Mouse (Mus musculus) stomach, embryonic 14.5 days (tissue): ENCODE measurements around the gene Arhgap31. TPM values are rescaled to one million over a fixed set of nuclear protein-coding genes. Genes with fewer than 3 reads are reported as not detected.

Experiments used
- ATAC-seq: fragments of 200-750 bp; cut with Nextera tagmentation; 2 replicates; pipeline ENCODE4 v1.8.0; 2017; ENCODE audit warnings: low read depth, moderate TSS enrichment; ENCODE audit not compliant: insufficient number of reproducible peaks, insufficient read depth, low FRiP score
- H3K27ac ChIP-seq: fragments of 300-500 bp; sonication (generic); 2 replicates; pipeline ENCODE4 v1.5.1; 2014; ENCODE audit warnings: mild to moderate bottlenecking, low read length, moderate library complexity, mixed read lengths
- H3K27me3 ChIP-seq: fragments of 300-500 bp; sonication (generic); 2 replicates; pipeline ENCODE4 v1.6.1; 2014; ENCODE audit warnings: low read length, control low read depth, mixed read lengths; ENCODE audit not compliant: control insufficient read depth, insufficient read depth
- H3K36me3 ChIP-seq: fragments of 300-500 bp; sonication (generic); 2 replicates; pipeline ENCODE4 v1.6.1; 2014; ENCODE audit warnings: mild to moderate bottlenecking, control low read depth, low read length, moderate library complexity, mixed read lengths; ENCODE audit not compliant: control insufficient read depth, insufficient read depth
- H3K4me1 ChIP-seq: fragments of 300-500 bp; sonication (generic); 2 replicates; pipeline ENCODE4 v1.6.1; 2014; ENCODE audit warnings: low read length, control low read depth, mixed read lengths; ENCODE audit not compliant: control insufficient read depth, insufficient read depth
- H3K4me2 ChIP-seq: fragments of 300-500 bp; sonication (generic); replicated peaks from 2 replicates; pipeline ENCODE4 v1.6.1; 2014; ENCODE audit warnings: low read depth, low read length, control low read depth
- H3K4me3 ChIP-seq: fragments of 300-500 bp; sonication (generic); 2 replicates; pipeline ENCODE4 v1.5.1; 2014; ENCODE audit warnings: low read depth, low read length, control low read depth
- H3K9ac ChIP-seq: fragments of 300-500 bp; sonication (generic); replicated peaks from 2 replicates; pipeline ENCODE4 v1.6.1; 2014; ENCODE audit warnings: low read depth, mild to moderate bottlenecking, control low read depth, low read length, moderate library complexity, mixed read lengths
- H3K9me3 ChIP-seq: fragments of 300-500 bp; sonication (generic); 2 replicates; pipeline ENCODE4 v1.6.1; 2016; ENCODE audit warnings: low read depth, low read length, control low read depth; ENCODE audit not compliant: control insufficient read depth
- WGBS: fragments of 180-500 bp; shearing (Covaris S2); extraction: QIAGEN DNeasy Blood & Tissue Kit; methylation state at CpG from one replicate; pipeline ENCODE4 v1.1.7; 2014; 5-methylcytosine and 5-hydroxymethylcytosine counted together
- polyA plus RNA-seq: library from polyadenylated mRNA; unstranded; fragments of >200 nt; fragmentation: Nextera tagmentation; extraction: Ambion mirVana; gene quantifications from 2 replicates; pipeline ENCODE4 v1.2.1, GENCODE M21; 2014

The Arhgap31 gene
- polyA plus RNA-seq, 1 experiment from 2014 or later, result 14.8 TPM

DNA sequence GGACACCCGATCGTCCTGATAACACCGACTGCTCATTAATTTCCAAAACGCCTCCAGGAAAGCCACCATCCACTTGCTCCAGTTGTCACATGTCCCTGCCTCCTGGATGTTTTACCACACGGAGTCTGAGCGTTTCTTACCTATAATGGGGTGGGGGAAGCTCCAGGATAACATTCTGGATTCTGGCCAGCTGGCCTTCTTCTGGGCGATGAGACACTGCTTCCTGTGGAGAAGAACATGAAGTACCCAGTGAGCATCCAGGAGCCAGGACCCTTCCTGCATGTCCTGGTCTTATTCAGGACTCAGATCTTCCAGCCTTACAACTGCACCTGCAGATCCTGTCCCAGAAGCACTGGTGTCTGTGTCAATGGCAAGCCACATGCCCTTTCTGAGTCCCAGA is 87.7 kb downstream of the Arhgap31 start:
- no peak overlapping the region for H3K9ac ChIP-seq
- no peaks in the 10 kb centered on the region for H3K27me3 ChIP-seq
- H3K4me3 ChIP-seq, result no peak overlapping the region
- WGBS, result 81% methylated on average over 7 of the region's 7 CpGs
- no peak overlapping the region for H3K4me2 ChIP-seq
- H3K9me3 ChIP-seq, result no peaks in the 10 kb centered on the region
- no peaks in the 10 kb centered on the region for H3K36me3 ChIP-seq
- no peaks in the 10 kb centered on the region for H3K4me1 ChIP-seq
- no peak for ATAC-seq
- H3K27ac ChIP-seq, result no peak overlapping the region

DNA sequence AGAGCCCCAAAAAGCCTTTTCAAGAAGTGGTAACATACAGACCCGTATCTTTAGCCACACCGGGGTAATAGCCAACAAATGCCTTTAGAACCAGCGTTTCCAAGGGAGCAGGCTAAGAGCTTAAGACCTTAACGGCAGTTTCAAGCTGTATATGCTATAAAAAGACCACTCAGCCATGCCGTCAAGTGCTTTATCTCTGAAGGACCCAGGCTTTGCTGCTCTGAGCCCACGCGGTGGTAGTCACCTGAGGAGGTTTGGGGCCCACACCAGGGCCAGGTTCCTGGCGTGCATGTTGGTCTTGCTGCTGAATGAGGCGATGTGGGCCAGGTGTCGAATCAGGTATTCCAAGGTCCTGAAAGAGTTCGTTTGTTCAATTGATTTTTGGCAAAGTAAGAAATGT is 88.8 kb downstream of the Arhgap31 start:
- Histone ChIP-seq H3K4me2 (no peak overlapping the region), H3K27ac (no peak overlapping the region), H3K36me3 (no peaks in the 10 kb centered on the region; the same call in 1 of the 2 replicates), H3K27me3 (no peaks in the 10 kb centered on the region), H3K9ac (no peak overlapping the region), H3K4me1 (no peaks in the 10 kb centered on the region), H3K9me3 (no peaks in the 10 kb centered on the region), H3K4me3 (no peak overlapping the region)
- WGBS, result 69% methylated on average over 11 of the region's 11 CpGs
- ATAC-seq, result no peak

DNA sequence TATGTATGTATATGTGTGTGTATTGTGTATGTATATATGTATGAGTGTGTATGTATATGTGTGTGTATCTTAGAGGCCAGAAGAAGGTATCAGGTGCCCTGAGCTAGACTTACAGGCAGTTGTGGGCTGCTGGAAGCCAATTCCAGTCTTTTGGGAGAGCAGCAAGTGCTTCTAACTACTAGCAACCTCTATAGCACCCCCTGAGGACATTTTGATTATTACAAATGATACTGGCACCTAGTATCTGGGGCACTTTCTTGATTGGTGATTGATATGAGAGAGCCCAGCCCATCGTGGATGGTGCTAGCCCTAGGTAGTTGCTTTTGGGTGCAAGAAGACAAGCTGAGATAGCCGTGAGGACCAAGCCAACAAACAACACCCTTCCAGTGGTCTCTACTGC is 90.8 kb downstream of the Arhgap31 start:
- H3K9ac ChIP-seq, result no peak overlapping the region
- no peak overlapping the region for H3K4me2 ChIP-seq
- no peaks in the 10 kb centered on the region for H3K9me3 ChIP-seq
- no peaks in the 10 kb centered on the region for H3K27me3 ChIP-seq
- no peaks in the 10 kb centered on the region for H3K4me1 ChIP-seq
- no peak overlapping the region for H3K4me3 ChIP-seq
- no peak overlapping the region for H3K27ac ChIP-seq
- ATAC-seq, result no peak
- 69% methylated on average over 2 of the region's 2 CpGs for WGBS
- H3K36me3 ChIP-seq, result no peaks in the 10 kb centered on the region; the same call in 1 of the 2 replicates

DNA sequence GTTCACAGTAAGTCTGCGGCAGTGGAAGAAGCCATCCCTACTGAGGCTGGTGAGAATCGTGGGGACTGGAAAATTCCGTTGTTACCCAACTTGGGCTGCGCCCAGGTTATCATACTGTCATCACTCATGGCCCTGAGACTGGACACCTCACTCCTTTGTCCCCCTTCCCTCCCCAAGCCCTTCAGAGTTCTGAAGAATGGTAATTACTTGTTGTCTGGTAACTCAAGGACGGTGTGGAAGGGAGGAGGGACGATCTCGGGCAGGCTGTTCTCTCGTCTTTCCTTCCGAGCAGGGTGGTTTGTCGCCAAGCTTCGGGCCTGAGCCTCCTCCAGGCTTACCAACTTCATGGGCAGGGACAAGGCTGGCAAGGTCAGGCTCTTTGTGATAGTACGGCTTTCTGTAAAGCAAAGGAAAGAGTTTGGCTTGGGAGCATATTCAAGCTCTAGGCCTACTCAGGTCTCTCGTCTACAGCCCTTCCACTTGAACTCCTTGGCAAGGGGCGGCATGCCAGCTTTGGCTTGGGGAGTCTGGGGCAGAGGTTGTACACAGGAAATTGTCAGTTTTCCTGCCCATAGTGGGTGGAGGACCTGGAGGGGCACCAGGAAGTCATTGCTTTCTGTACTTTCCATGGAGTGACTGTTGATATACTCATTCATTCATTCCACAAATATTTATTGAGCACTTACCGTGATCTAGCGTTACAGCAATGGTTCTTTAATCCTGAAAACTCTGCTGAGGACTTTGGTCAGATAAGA is 92.2 kb downstream of the Arhgap31 start:
- H3K27ac ChIP-seq, result no peak overlapping the region
- WGBS, result 87% methylated on average over 16 of the region's 16 CpGs

DNA sequence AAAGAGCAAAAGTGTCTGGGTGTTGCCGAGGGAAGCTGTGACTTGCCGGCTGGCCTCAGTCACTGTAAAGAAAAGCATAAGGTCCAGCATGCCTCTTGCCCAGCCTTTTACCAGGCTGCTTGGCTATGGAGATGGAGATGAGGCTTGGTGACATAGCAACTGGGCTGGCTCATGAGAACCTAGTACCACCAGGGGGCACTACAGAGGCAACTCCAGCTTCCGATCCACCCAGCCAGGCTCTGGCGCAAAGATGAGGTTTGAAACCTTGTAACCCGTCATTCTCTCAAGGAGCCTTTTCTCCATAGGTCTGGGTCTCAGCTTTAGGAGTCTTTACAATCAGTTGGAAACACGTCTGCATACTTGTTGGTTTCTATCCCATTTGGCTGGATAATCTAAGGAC is 94.0 kb downstream of the Arhgap31 start:
- ATAC-seq, result no peak
- Histone ChIP-seq H3K27ac (no peak overlapping the region), H3K36me3 (no peaks in the 10 kb centered on the region; the same call in 1 of the 2 replicates), H3K9me3 (no peaks in the 10 kb centered on the region), H3K4me2 (no peak overlapping the region), H3K4me3 (no peak overlapping the region), H3K9ac (no peak overlapping the region), H3K4me1 (no peaks in the 10 kb centered on the region), H3K27me3 (no peaks in the 10 kb centered on the region)
- 18% methylated on average over 6 of the region's 6 CpGs for WGBS

More for the DNA sequence above, 92.2 kb downstream of the Arhgap31 start:
- Histone ChIP-seq H3K4me1 (no peaks in the 10 kb centered on the region), H3K9me3 (no peaks in the 10 kb centered on the region), H3K4me3 (no peak overlapping the region), H3K4me2 (no peak overlapping the region), H3K36me3 (no peaks in the 10 kb centered on the region; the same call in 1 of the 2 replicates), H3K9ac (no peak overlapping the region), H3K27me3 (no peaks in the 10 kb centered on the region)
- no peak for ATAC-seq

DNA sequence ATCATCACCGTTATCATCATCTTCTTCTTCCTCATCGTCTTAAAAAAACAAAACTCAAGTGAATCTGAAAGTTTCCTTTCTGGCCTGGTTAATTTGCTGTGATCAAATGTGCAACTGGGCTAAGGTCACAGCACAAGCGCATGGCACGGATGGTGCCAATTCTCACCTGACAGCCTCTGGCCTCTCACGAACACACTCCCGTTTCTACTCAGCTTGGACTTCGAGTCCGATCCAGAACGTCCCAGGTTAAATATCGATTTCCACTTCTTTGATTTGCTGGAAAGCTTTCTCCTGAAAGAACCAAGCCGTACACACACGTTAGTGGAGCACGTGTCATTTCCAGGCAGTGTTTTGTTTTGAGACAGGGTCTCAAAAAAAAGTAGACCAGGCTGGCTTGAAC is 95.1 kb downstream of the Arhgap31 start:
- Histone ChIP-seq H3K9ac (no peak overlapping the region), H3K9me3 (no peaks in the 10 kb centered on the region), H3K4me2 (no peak overlapping the region), H3K36me3 (no peaks in the 10 kb centered on the region; the same call in 1 of the 2 replicates), H3K4me1 (no peaks in the 10 kb centered on the region), H3K27ac (no peak overlapping the region), H3K4me3 (no peak overlapping the region), H3K27me3 (no peaks in the 10 kb centered on the region)
- 95% methylated on average over 13 of the region's 13 CpGs for WGBS
- no peak for ATAC-seq

DNA sequence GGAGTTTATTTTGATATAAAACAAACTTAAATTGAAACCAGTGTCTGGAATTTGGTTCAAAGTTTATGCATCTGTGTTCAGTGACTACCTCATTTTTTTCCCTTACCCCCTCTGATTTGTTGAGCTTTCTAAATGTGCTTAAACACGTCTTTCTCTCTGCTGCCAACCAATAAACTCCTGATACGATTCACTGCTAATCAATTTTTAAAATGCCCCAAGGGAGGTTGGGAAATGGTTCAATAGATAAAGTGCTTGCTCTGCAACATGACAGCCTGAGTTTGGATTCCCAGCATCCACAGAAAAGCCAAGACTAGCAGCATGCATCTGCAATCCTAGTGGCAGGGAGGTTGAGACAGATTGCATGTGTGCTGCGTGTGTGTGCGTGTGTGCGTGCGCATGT is 99.4 kb downstream of the Arhgap31 start:
- WGBS, result 87% methylated on average over 6 of the region's 6 CpGs
- H3K4me1 ChIP-seq, result no peaks in the 10 kb centered on the region
- peaks cover 13% of the 10 kb centered on the region; the same call in 1 of the 2 replicates for H3K36me3 ChIP-seq
- no peak overlapping the region for H3K4me2 ChIP-seq
- no peak overlapping the region for H3K4me3 ChIP-seq
- H3K27me3 ChIP-seq, result no peaks in the 10 kb centered on the region
- H3K9me3 ChIP-seq, result 0 out of 2 replicates have a peak, but pooled peaks cover 3% of the 10 kb centered on the region
- H3K9ac ChIP-seq, result no peak overlapping the region
- ATAC-seq, result no peak
- no peak overlapping the region for H3K27ac ChIP-seq

DNA sequence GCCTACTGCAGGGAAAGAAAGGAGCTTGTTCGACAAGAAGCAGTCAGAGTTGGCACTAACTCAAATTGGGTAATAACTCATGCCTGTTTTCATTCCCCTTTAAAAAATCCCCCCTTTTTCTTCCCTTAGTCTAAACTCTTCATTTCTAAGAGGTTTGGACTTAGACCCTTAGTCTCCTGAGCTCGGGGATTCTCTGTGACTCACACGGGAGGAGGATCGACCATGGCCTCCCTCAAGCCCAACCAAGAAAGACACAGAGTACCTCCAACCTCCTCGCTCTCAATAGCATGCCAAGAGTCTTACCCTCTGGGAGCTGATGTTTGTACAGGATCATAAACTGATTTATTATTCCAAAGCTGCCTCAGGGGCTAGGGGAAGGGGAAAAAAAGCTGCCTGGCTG is 100.4 kb downstream of the Arhgap31 start:
- peak; percentile 53; the same call in 1 of the 2 replicates for ATAC-seq
- Histone ChIP-seq H3K9ac (no peak overlapping the region), H3K36me3 (peaks cover 13% of the 10 kb centered on the region; the same call in 1 of the 2 replicates), H3K4me2 (no peak overlapping the region), H3K9me3 (0 out of 2 replicates have a peak, but pooled peaks cover 3% of the 10 kb centered on the region), H3K27me3 (no peaks in the 10 kb centered on the region), H3K27ac (no peak overlapping the region), H3K4me1 (no peaks in the 10 kb centered on the region), H3K4me3 (no peak overlapping the region)
- 45% methylated on average over 5 of the region's 5 CpGs for WGBS
